Mouse (Mus musculus) bone marrow, adult 2 months (tissue): ENCODE measurements around the gene Pllp. TPM values are rescaled to one million over a fixed set of nuclear protein-coding genes. Genes with fewer than 3 reads are reported as not detected.

ENCODE experiments used
- H3K27ac ChIP-seq: fragments of 200-500 bp; 2 replicates; pipeline ENCODE4 v1.5.1; 2012; ENCODE audit warnings: low read depth, mild to moderate bottlenecking, control low read depth, inconsistent platforms, low read length; ENCODE audit not compliant: control insufficient read depth, poor library complexity, insufficient read depth
- H3K4me1 ChIP-seq: fragments of 200-500 bp; 2 replicates; pipeline ENCODE4 v1.6.1; 2011; ENCODE audit warnings: low read length; ENCODE audit not compliant: control insufficient read depth, insufficient read depth
- H3K4me3 ChIP-seq: fragments of 200-500 bp; replicated peaks from 2 replicates; pipeline ENCODE3; 2011; ENCODE audit warnings: mild to moderate bottlenecking, low read depth, low read length, control low read depth; ENCODE audit not compliant: control insufficient read depth
- CTCF ChIP-seq: fragments of 200-500 bp; IDR thresholded peaks from 2 replicates; pipeline ENCODE4 v1.5.1; 2011; ENCODE audit warnings: low read length, control low read depth; ENCODE audit not compliant: control insufficient read depth, insufficient read depth
- POLR2A ChIP-seq: fragments of 200-500 bp; IDR thresholded peaks from 2 replicates; pipeline ENCODE4 v1.6.1; 2011; ENCODE audit warnings: low read depth, mild to moderate bottlenecking, control low read depth, low read length, borderline replicate concordance; ENCODE audit not compliant: control insufficient read depth
- WGBS: fragments of 180-500 bp; shearing (Covaris S2); methylation state at CpG from one replicate; pipeline ENCODE4 v1.1.7; 2018; 5-methylcytosine and 5-hydroxymethylcytosine counted together
- polyA plus RNA-seq: library from polyadenylated mRNA; stranded (reverse); fragments of >200 nt; gene quantifications from 2 replicates; pipeline ENCODE4 v1.2.4, GENCODE M21; 2011; ENCODE audit warnings: low replicate concordance; ENCODE audit not compliant: missing spikeins, insufficient read depth, insufficient read length

The Pllp gene
- polyA plus RNA-seq, 1 experiment: not detected

DNA sequence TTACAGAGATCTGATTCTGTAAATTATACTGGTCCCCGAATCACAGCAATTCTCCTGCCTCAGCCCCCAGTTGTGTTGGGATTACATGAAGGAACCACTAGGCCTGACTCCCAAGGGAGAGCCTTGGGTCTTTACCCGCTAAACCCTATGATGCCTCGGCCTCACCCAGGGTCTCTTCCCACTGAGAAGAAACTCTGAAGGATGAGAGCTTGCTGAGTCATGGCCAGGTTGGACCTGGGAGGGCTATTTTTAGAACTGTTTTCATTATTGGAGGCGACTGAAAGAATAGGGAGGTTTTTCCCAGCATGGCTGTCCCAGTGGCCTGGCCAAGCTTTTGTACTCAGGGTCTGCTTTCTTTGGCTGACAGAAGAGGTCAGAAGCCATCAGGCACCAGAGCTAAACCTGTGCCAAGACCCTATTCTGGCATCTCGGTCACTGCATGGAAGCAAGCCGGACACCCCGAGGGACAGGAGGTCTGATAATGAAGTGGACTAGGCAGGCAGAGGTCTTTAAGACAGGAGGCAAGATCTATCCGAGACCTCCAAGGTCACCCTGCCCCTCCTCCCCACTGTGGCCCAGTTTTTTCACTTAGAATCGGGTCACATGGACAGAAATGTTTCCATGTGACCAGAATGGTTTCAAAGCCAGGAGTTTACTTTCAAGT is 10.8 kb upstream of the Pllp start:
- WGBS: 79% methylated on average over 9 of the region's 9 CpGs
- Histone ChIP-seq H3K27ac (no peak overlapping the region), H3K4me3 (no peak overlapping the region), H3K4me1 (peaks cover 3% of the 10 kb centered on the region)
- TF ChIP-seq CTCF: no peak
- no peak for TF ChIP-seq POLR2A

DNA sequence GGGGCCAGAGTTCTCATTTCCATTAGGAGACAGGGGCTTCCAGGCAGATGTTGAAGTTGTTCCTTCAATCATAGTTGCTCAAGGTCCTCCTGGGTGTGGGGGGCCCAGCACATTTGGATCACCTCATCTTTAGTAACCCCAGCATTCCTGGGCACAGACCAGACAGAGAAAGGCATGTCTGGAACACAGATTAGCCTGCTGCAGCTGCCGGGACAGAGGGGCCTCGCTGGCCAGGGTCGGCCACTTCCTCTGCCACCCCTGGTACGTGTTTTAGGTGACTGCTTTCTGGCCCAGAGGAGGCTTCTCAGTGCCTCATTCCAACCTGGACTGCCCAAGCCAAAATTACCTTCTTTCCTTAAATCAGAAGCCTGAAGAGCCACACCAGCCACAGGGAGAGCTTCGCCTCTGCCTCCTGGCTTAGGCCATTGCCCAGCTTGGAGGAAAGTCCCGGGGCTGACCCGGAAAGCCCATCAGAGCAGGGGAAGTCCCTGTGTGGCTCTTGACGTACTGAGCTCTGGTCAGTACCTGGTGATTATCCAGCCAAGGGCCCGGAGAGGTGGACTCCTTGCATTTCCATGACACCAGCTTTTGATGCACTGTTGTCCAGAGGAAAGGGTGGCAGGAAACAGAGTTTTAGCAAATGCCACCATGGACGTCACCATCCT is 9.6 kb upstream of the Pllp start:
- Histone ChIP-seq H3K4me1 (no peaks in the 10 kb centered on the region; the same call in none of the 2 replicates), H3K27ac (no peak overlapping the region), H3K4me3 (no peak overlapping the region)
- no peak for TF ChIP-seq CTCF
- TF ChIP-seq POLR2A: no peak
- WGBS: 84% methylated on average over 10 of the region's 10 CpGs

DNA sequence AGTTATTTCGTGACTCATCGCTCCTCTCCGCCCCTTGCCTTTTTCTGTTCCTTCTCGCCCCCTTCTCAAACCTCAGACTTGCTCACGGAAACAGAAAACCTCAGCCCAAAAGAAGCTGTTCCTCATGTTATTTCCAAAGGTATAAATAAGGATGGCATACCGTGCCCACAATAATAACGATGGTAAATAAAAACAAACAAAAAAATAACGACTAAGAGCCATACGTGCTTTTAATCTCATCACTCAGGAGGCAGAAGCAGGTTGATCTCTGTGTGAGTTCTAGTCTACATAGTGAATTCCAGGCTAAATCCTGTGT is 8.5 kb upstream of the Pllp start:
- no peaks in the 10 kb centered on the region; the same call in none of the 2 replicates for H3K4me1 ChIP-seq
- 7% methylated on average over 9 of the region's 9 CpGs for WGBS
- TF ChIP-seq CTCF: no peak
- TF ChIP-seq POLR2A: no peak
- no peak overlapping the region for H3K27ac ChIP-seq
- H3K4me3 ChIP-seq: peak overlapping the region; percentile 62

DNA sequence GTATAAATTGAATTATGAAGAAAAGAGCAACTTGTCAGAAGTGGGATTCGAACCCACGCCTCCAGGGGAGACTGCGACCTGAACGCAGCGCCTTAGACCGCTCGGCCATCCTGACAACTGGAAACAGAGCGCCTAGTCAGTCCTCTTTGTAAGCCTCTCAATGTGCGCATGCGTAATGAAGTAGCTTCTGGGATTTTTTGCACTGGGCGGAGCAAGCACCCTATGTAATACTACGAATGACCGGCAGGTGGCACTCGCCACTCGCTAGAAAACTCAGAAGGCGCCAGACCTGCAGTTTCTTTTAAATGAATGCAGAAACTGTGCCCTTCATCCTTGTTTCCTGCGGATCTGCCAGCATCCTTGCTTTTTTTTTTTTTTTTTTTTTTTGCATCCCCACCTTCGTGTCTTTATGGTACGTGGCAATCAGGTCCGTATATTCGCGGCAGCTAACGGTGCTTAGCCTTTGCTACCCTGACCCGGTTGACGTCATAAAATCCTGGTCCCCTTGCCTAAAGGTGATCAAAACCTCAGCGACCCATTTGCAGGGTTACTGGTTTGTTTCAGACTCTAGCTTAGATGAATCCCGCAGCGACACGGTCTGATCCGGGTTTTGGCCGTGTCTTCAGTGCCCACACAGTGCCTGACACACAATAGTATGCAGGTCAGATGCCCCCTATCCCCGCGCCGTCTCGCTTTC is 8.0 kb upstream of the Pllp start:
- Histone ChIP-seq H3K27ac (no peak overlapping the region), H3K4me3 (peak overlapping the region; percentile 62), H3K4me1 (no peaks in the 10 kb centered on the region; the same call in 1 of the 2 replicates)
- under 1% methylated on average over 35 of the region's 35 CpGs for WGBS
- TF ChIP-seq CTCF (peak; percentile 90), POLR2A (no peak)

DNA sequence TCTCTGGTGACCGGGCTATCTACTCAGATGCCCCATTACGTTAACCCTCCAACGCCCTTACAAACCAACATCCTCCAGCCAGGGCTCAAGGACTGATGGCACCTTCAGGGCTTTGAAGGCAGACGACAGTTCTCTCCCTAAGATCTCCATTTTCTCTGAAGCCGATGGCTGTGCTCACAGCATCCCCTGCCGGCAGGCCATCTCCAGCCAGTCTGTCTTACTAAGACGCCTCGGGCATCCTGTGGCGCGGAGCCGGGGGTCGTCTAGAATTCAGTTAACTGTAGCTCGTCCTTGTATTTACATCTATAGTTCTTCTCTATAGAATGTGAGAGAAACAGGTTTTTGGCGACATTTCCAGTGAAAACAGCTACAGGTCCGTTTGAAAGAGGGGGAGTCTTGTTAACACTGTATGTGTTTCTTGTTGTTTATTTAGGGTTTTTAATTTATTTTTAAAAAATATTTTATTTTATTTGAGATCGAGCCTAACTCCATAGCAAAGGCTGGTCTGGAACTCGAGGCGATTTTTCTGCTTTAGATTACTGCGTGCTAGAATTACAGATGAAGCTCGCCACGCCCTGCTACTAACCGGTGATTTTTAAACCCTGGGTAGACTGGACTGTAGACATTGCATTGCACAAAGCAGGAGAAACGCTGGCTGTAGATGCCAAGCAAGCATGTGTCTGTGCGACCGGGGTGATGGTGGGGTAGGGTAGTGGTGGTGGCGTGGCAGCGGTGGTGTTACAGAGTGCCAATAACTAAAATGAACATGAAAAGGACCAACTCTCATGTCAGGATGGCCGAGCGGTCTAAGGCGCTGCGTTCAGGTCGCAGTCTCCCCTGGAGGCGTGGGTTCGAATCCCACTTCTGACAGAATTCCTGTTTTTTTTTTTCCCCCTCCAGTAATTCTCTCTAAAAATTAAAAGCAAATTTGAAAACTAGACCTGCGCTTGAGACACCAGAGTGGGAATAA is 7.1 kb upstream of the Pllp start:
- no peaks in the 10 kb centered on the region; the same call in 1 of the 2 replicates for H3K4me1 ChIP-seq
- H3K27ac ChIP-seq: peak overlapping the region; percentile 50
- TF ChIP-seq POLR2A (no peak), CTCF (peak; percentile 87)
- H3K4me3 ChIP-seq: peak overlapping the region; percentile 72
- WGBS: under 1% methylated on average over 35 of the region's 35 CpGs

DNA sequence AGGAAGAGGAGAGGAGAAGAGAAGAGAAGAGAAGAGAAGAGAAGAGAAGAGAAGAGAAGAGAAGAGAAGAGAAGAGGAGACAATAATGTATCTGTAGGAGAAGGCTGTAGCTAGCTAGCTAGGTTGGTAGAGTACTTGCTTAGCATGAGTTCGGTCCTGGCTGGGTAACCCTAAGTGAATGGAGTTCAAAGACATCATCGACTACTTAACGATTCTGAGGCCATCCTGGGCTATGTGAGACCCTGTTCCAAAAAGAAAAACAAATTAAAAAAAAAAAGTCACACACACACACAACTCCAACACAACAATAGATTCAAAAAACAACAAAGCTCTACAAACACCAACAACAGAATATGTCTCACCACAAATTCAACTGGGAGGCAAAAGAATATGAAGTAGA is 6.1 kb upstream of the Pllp start:
- 54% methylated on average over 3 of the region's 3 CpGs for WGBS
- H3K4me1 ChIP-seq: no peaks in the 10 kb centered on the region; the same call in 1 of the 2 replicates
- H3K4me3 ChIP-seq: no peak overlapping the region
- no peak overlapping the region for H3K27ac ChIP-seq
- no peak for TF ChIP-seq POLR2A

DNA sequence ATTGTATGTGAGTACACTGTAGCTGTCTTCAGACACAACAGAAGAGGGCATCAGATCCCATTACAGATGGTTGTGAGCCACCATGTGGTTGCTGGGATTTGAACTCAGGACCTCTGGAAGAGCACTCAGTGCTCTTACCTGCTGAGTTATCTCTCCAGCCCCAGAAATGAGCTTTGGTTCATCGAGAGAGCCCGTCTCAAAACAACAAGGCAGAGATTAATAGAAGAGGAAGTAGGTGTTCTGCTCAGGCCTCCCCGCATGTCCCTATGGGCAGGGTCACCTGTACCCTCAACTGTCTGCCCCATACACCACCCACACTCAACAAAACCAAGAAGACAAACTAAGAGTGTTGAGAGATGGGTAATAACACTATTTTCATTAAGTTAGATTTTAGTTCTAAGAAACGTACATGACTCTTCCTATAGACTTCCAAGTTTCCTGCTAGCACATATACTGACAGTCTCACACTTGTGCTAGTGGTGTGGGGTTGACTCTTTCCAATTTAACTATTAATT is 4.4 kb upstream of the Pllp start:
- 29% methylated on average over 4 of the region's 4 CpGs for WGBS
- Histone ChIP-seq H3K4me3 (no peak overlapping the region), H3K27ac (no peak overlapping the region), H3K4me1 (no peaks in the 10 kb centered on the region; the same call in 1 of the 2 replicates)
- TF ChIP-seq CTCF (no peak), POLR2A (no peak)
